Mouse (Mus musculus) bone marrow, adult 2 months (tissue): Measurements from ENCODE around the gene Olfr1202.

Source experiments
- CTCF ChIP-seq: fragments of 200-500 bp; IDR thresholded peaks from 2 replicates; pipeline ENCODE4 v1.5.1; 2011; ENCODE audit warnings: low read length, control low read depth; ENCODE audit not compliant: control insufficient read depth, insufficient read depth
- POLR2A ChIP-seq: fragments of 200-500 bp; IDR thresholded peaks from 2 replicates; pipeline ENCODE4 v1.6.1; 2011; ENCODE audit warnings: low read depth, mild to moderate bottlenecking, control low read depth, low read length, borderline replicate concordance; ENCODE audit not compliant: control insufficient read depth

DNA sequence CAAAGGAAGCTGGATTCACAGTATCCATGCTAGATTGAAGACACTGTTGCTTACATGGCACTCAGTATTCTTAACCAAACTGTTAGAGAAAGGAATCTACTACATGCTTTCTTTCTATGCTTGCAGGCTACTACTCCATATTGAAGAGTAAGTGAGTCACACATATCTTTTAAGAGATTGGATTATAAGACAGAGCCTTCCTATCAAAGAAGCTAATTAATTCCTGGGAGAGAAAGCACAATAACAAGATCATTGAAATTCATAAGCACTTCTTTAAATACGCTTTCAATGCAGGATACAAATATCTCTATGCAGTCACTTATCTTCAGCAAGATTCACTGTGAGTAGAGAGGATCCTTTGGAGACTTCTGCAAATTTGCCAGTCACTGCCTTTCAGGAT is at the start of gene Olfr1202:
- TF ChIP-seq POLR2A (no peak), CTCF (no peak)
